Mouse (Mus musculus) liver, embryonic 15.5 days (tissue): ENCODE results near the gene Ccnjl. TPM values are rescaled to one million over a fixed set of nuclear protein-coding genes. Genes with fewer than 3 reads are reported as not detected.

Experiments
- ATAC-seq: fragments of 200-750 bp; cut with Nextera tagmentation; 2 replicates; pipeline ENCODE4 v1.8.0; 2017; ENCODE audit warnings: moderate number of reproducible peaks, mild to moderate bottlenecking, moderate library complexity; ENCODE audit not compliant: insufficient read depth
- H3K27ac ChIP-seq: fragments of 300-500 bp; sonication (generic); replicated peaks from 2 replicates; pipeline ENCODE4 v1.5.1; 2015; ENCODE audit warnings: mild to moderate bottlenecking, inconsistent platforms
- H3K27me3 ChIP-seq: fragments of 300-500 bp; sonication (generic); 2 replicates; pipeline ENCODE4 v1.6.1; 2015; ENCODE audit warnings: mild to moderate bottlenecking, inconsistent platforms
- H3K36me3 ChIP-seq: fragments of 300-500 bp; sonication (generic); replicated peaks from 2 replicates; pipeline ENCODE4 v1.6.1; 2015; ENCODE audit warnings: moderate library complexity, mild to moderate bottlenecking, inconsistent platforms
- H3K4me1 ChIP-seq: fragments of 300-500 bp; sonication (generic); replicated peaks from 2 replicates; pipeline ENCODE4 v1.6.1; 2015; ENCODE audit warnings: inconsistent platforms
- H3K4me2 ChIP-seq: fragments of 300-500 bp; sonication (generic); 2 replicates; pipeline ENCODE4 v1.6.1; 2015; ENCODE audit warnings: moderate library complexity, mild to moderate bottlenecking, inconsistent platforms
- H3K4me3 ChIP-seq: fragments of 300-500 bp; sonication (generic); replicated peaks from 2 replicates; pipeline ENCODE4 v1.5.1; 2015; ENCODE audit warnings: mild to moderate bottlenecking, inconsistent platforms
- H3K9ac ChIP-seq: fragments of 300-500 bp; sonication (generic); 2 replicates; pipeline ENCODE4 v1.6.1; 2015; ENCODE audit warnings: moderate library complexity, mild to moderate bottlenecking, inconsistent platforms
- H3K9me3 ChIP-seq: fragments of 300-500 bp; sonication (generic); replicated peaks from 2 replicates; pipeline ENCODE4 v1.6.1; 2016; ENCODE audit warnings: inconsistent platforms
- WGBS: fragments of 180-500 bp; shearing (Covaris S2); methylation state at CpG from one replicate; pipeline ENCODE4 v1.1.7; 2015; ENCODE audit warnings: mixed read lengths; ENCODE audit not compliant: insufficient replicate concordance; 5-methylcytosine and 5-hydroxymethylcytosine counted together
- polyA plus RNA-seq: library from polyadenylated mRNA; unstranded; fragments of >200 nt; fragmentation: Nextera tagmentation; extraction: Ambion mirVana; gene quantifications from 2 replicates; pipeline ENCODE4 v1.2.1, GENCODE M21; 2015

The Ccnjl gene
- polyA plus RNA-seq, 1 experiment from 2014 or later: 2.0 TPM

DNA sequence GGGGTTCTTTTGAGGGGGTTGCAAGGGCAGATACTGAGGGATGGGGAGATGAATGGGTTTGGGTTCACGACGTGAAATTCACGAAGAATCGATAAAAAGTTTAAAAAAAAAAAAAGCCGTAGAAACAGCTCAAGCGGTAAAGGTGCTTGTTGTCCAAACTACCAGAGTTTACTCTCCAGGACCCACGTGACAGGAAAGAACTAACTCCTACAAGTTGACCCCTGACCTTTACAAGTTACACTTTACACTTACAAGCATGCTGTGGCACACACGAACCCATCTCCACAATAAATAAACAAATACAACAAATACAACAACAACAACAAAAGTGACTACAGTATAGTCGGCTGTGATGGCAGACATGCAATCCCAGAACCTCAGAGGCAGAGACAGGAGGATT is 103.1 kb downstream of the Ccnjl start:
- Histone ChIP-seq H3K27me3 (no peaks in the 10 kb centered on the region), H3K27ac (no peak overlapping the region), H3K9ac (no peak overlapping the region), H3K4me1 (peaks cover 32% of the 10 kb centered on the region), H3K4me2 (no peak overlapping the region), H3K36me3 (no peaks in the 10 kb centered on the region), H3K9me3 (no peaks in the 10 kb centered on the region), H3K4me3 (no peak overlapping the region)
- 69% methylated on average over 9 of the region's 9 CpGs for WGBS
- ATAC-seq: no peak

DNA sequence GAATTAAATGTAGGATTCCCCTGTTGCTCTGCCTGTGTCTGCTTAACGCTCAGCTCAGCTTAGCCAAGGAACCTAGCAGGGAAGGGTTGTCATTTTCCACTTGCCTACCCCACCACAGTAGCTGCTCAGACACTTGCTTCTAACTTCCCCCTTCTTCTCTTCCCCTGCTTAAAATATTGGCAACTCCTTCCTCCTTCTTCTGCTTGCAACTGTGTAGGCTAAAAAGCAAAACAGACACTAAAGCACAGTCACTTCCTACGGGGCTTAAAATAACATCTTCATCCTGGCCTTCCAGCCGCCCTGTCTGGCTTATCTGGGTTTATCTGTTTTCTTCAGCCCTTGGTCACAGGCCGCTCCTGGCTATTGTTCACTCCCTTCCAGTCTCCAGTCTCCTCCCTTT is 104.0 kb downstream of the Ccnjl start:
- Histone ChIP-seq H3K9me3 (no peaks in the 10 kb centered on the region), H3K4me2 (no peak overlapping the region), H3K27ac (no peak overlapping the region), H3K4me3 (no peak overlapping the region), H3K4me1 (peaks cover 23% of the 10 kb centered on the region), H3K27me3 (no peaks in the 10 kb centered on the region), H3K36me3 (no peaks in the 10 kb centered on the region), H3K9ac (no peak overlapping the region)
- WGBS: 8% methylated on average over 4 of the region's 4 CpGs
- ATAC-seq: no peak

- Histone ChIP-seq H3K27me3 (no peaks in the 10 kb centered on the region), H3K9me3 (no peaks in the 10 kb centered on the region), H3K4me1 (peaks cover 23% of the 10 kb centered on the region), H3K36me3 (no peaks in the 10 kb centered on the region), H3K4me3 (no peak overlapping the region), H3K9ac (no peak overlapping the region), H3K4me2 (no peak overlapping the region), H3K27ac (no peak overlapping the region)
- WGBS: 51% methylated on average over 6 of the region's 6 CpGs
- ATAC-seq: 0 out of 2 replicates have a peak, but pooled peaks have one; percentile 17
These were observed 104.6 kb downstream of the Ccnjl start for GRCm38 (mm10) chr11:43633165-43633564.

- no peak overlapping the region; the same call in 1 of the 2 replicates for H3K4me2 ChIP-seq
- H3K27ac ChIP-seq: no peak overlapping the region
- no peaks in the 10 kb centered on the region for H3K27me3 ChIP-seq
- peaks cover 23% of the 10 kb centered on the region for H3K4me1 ChIP-seq
- H3K36me3 ChIP-seq: no peaks in the 10 kb centered on the region
- 0 out of 2 replicates have a peak, but pooled peaks have one; percentile 24 for ATAC-seq
- no peaks in the 10 kb centered on the region for H3K9me3 ChIP-seq
- H3K4me3 ChIP-seq: no peak overlapping the region
- WGBS: 13% methylated on average over 19 of the region's 19 CpGs
- no peak overlapping the region for H3K9ac ChIP-seq
These were observed 105.2 kb downstream of the Ccnjl start for GRCm38 (mm10) chr11:43633658-43634401.

Other genes with a start within 250 kb of the Ccnjl start
- 40.7 and 42.7 TPM in 2 replicates for gene Pttg1, start 102.5 kb upstream of the Ccnjl start, polyA plus RNA-seq
- gene Slu7, start 95.0 kb upstream of the Ccnjl start, polyA plus RNA-seq: 21.9 and 24.5 TPM in 2 replicates
- gene C1qtnf2, start 54.5 kb upstream of the Ccnjl start, polyA plus RNA-seq: 0.75 and 0.78 TPM in 2 replicates
- 0.50 and 0.51 TPM in 2 replicates for gene 4933415A04Rik, start 58.3 kb downstream of the Ccnjl start, polyA plus RNA-seq
- not detected in 2 replicates for gene Fabp6, start 72.8 kb downstream of the Ccnjl start, polyA plus RNA-seq
- 8.5 and 10.5 TPM in 2 replicates for gene Pwwp2a, start 153.2 kb downstream of the Ccnjl start, polyA plus RNA-seq
- gene Ttc1, start 219.2 kb downstream of the Ccnjl start, polyA plus RNA-seq: 24.6 and 29.5 TPM in 2 replicates